Mouse (Mus musculus): ENCODE data around the gene Rpia.

- TF ChIP-seq EP300 (IDR thresholded peaks at IDR 0.05; ENCODE audit: insufficient read depth, low read depth, low read length) = no peak
- TF ChIP-seq CTCF (IDR thresholded peaks at IDR 0.05; ENCODE audit: low read depth, low read length) = no peak
- no peak for TF ChIP-seq POLR2A (IDR thresholded peaks at IDR 0.05; ENCODE audit: insufficient read depth, low read length)
Observed at GRCm38 (mm10) chr6:70806514-70806912, 14.5 kb upstream of the Rpia start.

Measured in ES-Bruce4 (cell line).